Mouse (Mus musculus) cerebellum, adult 11 months (tissue): ENCODE data around the gene Ispd.
"Not testable (repeated sequence)": the region's sequence is repeated elsewhere in the genome, so short reads cannot be mapped to it uniquely, and the experiment has no call there.

Experiments
- DNase-seq: peaks from one replicate; pipeline ENCODE4 v3.0.0; 2022

Gene Ispd

GRCm38 (mm10) chr12:36381441-36382340 lies at the start of gene Ispd, which contains the start of gene D630036H23Rik:
Gene Ispd (plus strand): TSS chr12:36381450.
Gene D630036H23Rik (minus strand): TSS chr12:36382181.
- peak; percentile 91 for DNase-seq

DNA sequence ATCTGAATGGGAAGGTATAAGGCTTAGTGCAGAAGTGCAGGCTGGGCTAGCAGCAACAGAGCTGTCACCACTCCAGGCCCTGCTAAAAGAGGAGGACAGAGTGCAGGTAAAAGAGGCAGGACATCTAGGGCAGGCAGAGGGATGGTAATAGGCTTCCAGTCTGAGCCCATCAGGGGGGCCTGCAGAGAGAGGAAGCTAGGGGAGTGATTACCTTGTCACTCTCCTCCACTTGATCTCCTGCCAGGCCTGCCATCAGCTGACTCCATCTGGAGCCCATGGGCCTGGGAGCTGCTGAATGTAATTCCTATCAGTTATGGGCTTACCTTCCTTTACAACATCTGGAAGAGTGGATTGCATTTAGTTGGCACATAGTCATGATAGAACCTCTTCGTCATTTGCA lies 48.6 kb upstream of the Ispd start:
- DNase-seq: no peak

DNA sequence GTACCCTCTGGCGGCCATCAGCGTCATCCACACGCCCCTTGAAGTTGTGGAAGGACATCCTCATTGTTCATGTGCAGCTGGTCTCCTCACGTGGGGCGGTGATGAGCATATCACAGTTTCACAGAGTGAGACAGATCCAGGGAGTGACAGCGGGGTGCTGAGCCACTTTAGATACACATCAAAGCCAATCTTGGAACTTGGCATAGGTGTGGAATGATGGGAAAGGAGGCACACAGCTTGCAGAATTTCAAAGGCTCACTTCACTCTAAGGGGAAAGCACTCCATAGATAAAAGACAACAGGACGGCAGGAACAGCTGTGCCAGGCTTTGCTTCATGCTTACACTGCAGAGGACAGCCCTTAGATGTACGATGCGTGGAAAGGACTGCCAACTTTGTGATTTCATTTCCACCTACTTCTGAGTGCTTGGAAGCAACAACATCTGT lies 47.4 kb upstream of the Ispd start:
- DNase-seq: no peak

- DNase-seq: no peak
Measured at GRCm38 (mm10) chr12:36344131-36344530, 37.1 kb upstream of the Ispd start.

- DNase-seq: no peak
Measured at GRCm38 (mm10) chr12:36360064-36360463, 21.2 kb upstream of the Ispd start.

DNA sequence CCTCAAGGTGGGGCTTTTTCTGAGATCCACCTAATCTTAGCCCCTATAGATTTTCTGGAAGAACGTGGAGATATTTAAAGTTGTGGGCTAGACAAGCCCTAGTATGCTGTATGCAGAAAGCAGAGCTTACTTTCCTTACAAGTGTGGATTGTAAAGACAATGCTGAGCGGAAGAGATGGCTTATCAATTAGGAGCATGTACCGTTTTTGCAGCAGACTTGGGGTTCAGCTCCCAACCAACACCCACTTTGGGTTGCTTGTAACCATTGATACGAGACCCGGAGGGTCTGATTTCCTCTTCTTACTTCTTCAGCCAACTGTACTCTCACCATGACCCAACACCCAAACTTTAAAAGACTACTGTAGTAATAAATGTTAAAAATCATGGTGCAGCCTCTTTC lies 20.6 kb upstream of the Ispd start:
- DNase-seq: no peak

- no peak for DNase-seq
Measured at GRCm38 (mm10) chr12:36364013-36364412, 17.2 kb upstream of the Ispd start.

- no peak for DNase-seq
Measured at GRCm38 (mm10) chr12:36373237-36373998, 7.8 kb upstream of the Ispd start.

DNA sequence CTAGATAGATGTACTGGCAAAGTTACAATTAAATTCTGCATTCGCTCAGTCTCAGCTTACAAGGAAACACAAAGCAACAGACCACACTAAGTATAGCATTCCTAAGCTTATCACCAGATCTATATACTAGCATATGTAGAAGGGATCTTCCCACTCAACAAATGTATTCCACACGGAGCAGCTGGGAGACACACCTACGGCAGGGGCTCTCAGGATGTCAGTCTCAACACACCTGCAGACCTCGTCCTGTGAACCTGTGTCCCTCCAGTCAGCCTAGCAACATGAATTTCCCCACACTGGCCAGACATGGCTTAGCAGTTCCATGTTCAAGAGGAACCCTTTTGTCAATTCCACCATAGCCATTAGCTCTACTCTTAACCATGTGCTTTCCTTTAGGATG lies 4.9 kb upstream of the Ispd start:
- not testable (repeated sequence) for DNase-seq

DNA sequence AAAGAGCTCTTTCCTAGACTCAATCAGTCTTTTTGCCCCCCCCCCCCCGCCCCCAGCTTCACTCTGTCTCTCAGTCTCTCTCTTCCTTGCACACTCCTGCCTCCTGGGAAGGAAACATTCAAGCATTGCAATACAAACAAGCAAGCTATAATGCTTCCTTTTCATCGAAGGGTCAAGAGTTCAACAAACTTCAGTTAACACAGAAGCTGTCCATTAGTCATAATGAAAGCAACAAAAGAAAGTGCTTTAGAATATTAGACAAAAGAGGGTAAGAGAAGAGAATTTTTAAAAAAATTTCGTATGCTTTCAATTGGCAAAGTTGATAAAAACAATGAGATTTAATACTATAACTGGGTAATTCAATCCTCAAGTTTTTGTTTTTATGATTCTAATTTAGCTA lies 996 bp upstream of the Ispd start:
- DNase-seq: no peak

DNA sequence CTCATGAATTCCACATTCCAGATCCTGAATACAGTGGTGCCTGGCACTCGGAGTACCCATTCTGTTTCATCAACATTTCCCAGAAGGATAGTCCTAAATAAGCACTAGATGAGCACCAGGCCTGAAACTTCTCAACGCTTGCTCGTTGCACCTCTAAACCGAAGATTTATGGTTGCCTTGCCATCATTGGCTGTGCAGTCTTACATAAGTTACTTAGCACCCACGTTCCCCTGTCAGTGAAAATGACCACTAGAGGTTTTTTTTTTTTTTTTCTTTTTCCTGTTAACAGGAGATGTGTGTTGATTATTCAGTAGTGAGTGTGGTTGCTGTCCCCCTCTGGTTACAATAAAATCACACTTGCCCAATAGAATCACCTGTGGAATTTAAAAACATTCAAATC lies 444 bp upstream of the Ispd start:
- DNase-seq: no peak

DNA sequence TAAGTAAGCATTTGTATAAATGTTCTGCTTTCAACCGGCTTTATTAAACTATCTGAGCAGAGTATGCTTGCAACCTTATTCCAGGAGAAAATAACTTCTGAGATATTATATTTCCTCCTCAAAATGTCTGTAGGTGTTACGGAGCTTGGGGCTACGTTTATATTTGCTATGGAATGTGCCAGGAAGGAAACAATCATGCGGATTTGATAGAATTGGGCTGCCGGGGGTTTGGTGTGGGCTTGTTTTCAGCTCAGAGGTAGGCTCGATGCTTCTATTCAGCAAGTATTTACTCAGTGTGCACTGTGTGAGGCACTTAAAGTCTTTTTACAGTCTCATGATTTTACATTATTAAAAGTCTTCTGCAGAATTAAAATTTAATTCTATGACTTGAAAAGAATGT lies 4.1 kb downstream of the Ispd start:
- DNase-seq: no peak

DNA sequence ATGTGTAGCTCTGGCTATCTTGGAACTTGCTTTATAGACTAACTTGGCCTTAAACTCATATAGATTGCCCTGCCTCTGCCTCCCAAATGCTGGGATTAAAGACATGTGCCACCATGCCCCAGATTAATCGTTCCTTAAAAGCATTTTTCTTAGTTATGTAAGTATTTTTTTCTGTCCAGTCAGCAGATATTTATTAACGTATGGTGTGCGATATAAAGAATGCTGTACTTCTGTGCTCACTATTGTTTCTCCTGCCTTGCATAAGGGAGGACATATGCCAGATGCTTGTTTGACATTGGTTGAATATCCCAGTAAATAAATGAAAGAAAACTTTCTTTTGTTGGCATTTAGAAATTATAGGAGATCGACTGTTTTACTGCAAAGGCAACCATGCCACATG lies 5.7 kb downstream of the Ispd start:
- no peak for DNase-seq

DNA sequence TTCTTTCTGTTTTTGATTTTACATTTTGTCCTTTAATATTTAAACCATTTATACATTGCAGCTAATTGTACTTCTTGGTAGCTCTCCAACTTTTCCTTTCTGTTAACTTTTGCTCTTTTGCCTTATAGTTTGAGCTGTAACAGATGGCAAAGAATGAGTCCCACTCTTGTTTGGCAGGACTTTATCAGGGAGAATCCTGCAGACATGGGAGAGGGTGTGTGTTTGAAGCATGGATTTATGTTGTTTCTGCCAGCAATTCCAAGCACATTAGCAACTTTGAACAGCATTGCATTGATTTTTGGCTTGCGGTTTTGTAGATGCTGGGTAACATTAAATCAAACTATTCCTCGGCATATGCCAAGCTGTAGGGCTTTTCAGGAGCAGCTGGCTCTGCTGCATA lies 13.9 kb downstream of the Ispd start:
- no peak for DNase-seq

GRCm38 (mm10) chr12:36423677-36424076 lies 42.4 kb downstream of the Ispd start:
- DNase-seq: no peak

DNA sequence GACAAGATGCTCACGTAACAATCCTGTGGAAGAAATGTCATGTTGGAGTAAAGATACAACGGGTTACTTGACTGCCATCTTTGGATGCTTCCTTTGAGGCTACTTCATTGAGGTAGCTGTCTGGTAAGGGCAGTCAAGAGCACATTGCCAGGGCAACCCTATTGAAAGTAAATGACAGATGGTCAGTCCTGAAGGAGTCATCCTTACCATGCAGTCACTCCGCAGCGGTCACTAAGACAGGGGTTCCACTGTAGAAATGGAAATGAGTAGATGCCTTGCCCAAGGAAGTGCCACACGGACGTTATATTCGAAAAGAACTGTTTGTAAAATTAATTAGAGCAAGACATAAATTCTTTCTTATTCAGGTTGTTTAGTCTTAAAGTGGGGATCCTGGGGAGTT lies 44.0 kb downstream of the Ispd start:
- DNase-seq: no peak

- DNase-seq: no peak
Measured at GRCm38 (mm10) chr12:36426163-36427045, 45.2 kb downstream of the Ispd start.

GRCm38 (mm10) chr12:36436956-36437355 lies 55.7 kb downstream of the Ispd start:
- no peak for DNase-seq

- DNase-seq: no peak
Measured at GRCm38 (mm10) chr12:36439396-36439795, 58.1 kb downstream of the Ispd start.

DNA sequence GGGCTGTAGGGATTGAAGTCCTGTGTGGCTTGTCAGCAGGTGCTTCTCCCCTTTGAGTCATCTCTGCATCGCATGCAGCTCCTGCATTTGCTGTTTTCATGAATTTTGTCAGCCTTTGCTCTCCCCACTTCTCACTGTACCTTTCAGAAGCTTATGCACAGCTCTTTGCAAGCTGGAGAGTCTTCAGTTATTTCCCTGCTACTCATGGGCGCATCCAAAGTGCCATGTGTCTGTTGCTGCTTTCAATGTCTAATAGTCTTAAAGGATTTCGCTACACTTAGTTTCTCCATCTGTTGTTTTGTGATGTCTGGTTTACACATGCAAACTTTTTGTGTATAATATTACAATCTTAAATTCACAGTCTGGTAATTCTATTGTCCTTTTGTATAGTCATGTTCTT lies 74.8 kb downstream of the Ispd start:
- no peak for DNase-seq

GRCm38 (mm10) chr12:36457726-36458125 lies 76.5 kb downstream of the Ispd start:
- DNase-seq: no peak

GRCm38 (mm10) chr12:36468325-36469044 lies 87.2 kb downstream of the Ispd start:
- no peak for DNase-seq
